In genomic region chr4:137387482-137388058, GRCm38 (mm10) we compare ENCODE assay signal across 9 mouse cellular contexts. TPM values are rescaled to one million over a fixed set of nuclear protein-coding genes. Genes with fewer than 3 reads are reported as not detected.
DNase-seq lines count a peak whose midpoint lies in the region; ATAC-seq and TF ChIP-seq lines count a peak whose summit lies in the region.
"Had no signal": no experiment of that assay in that cellular context is flagged by ENCODE, and none has a peak within 500 bp of the region (broad histone marks: within the 10 kb centered on the region; RNA-seq: fewer than 3 reads in every experiment).

No protein-coding gene starts in this region.

- H3K4me3 ChIP-seq in kidney, postnatal 0 days (replicated peaks; ENCODE audit: low read depth, low read length): peak overlapping the region; percentile 88
- H3K4me3 ChIP-seq in embryonic facial prominence, embryonic 11.5 days (ENCODE audit: low read depth, low read length): peak overlapping the region; percentile 76
- H3K4me3 ChIP-seq in limb, embryonic 11.5 days (ENCODE audit: low read depth, low read length): peak overlapping the region; percentile 84
- peak overlapping the region; percentile 76 for H3K4me3 ChIP-seq in neural tube, embryonic 13.5 days

- 0 out of 2 replicates have a peak, but pooled peaks cover 8% of the 10 kb centered on the region for H3K4me1 ChIP-seq in kidney, postnatal 0 days (replicated peaks; ENCODE audit: insufficient read depth, low read length)
- no peaks in the 10 kb centered on the region for H3K4me1 ChIP-seq in embryonic facial prominence, embryonic 11.5 days (ENCODE audit: control insufficient read depth, insufficient read depth, low read length)
- peaks cover 4% of the 10 kb centered on the region; the same call in 1 of the 2 replicates for H3K4me1 ChIP-seq in limb, embryonic 11.5 days (ENCODE audit: control insufficient read depth, insufficient read depth, low read length)
- H3K4me1 ChIP-seq in neural tube, embryonic 13.5 days (replicated peaks): peaks cover 19% of the 10 kb centered on the region

- H3K27ac ChIP-seq in kidney, postnatal 0 days: peak overlapping the region; percentile 97
- H3K27ac ChIP-seq in embryonic facial prominence, embryonic 11.5 days (replicated peaks; ENCODE audit: low read depth, low read length): peak overlapping the region; percentile 87
- peak overlapping the region; percentile 88 for H3K27ac ChIP-seq in limb, embryonic 11.5 days (replicated peaks; ENCODE audit: low read depth, low read length)
- H3K27ac ChIP-seq in neural tube, embryonic 13.5 days (replicated peaks): peak overlapping the region; percentile 89

- H3K4me2 ChIP-seq in kidney, postnatal 0 days (ENCODE audit: low read length): peak overlapping the region; percentile 88
- H3K4me2 ChIP-seq in embryonic facial prominence, embryonic 11.5 days (ENCODE audit: low read depth, low read length): peak overlapping the region; percentile 56
- peak overlapping the region; percentile 80 for H3K4me2 ChIP-seq in limb, embryonic 11.5 days (ENCODE audit: low read depth, severe bottlenecking)
- H3K4me2 ChIP-seq in neural tube, embryonic 13.5 days: peak overlapping the region; percentile 87

- H3K9me3 ChIP-seq in kidney, postnatal 0 days (replicated peaks; ENCODE audit: low read length): no peaks in the 10 kb centered on the region
- no peaks in the 10 kb centered on the region for H3K9me3 ChIP-seq in embryonic facial prominence, embryonic 11.5 days (replicated peaks; ENCODE audit: control insufficient read depth, low read length)
- H3K9me3 ChIP-seq in limb, embryonic 11.5 days (ENCODE audit: control insufficient read depth, low read length): no peaks in the 10 kb centered on the region
- H3K9me3 ChIP-seq in neural tube, embryonic 13.5 days: no peaks in the 10 kb centered on the region

- H3K27me3 ChIP-seq in kidney, postnatal 0 days (ENCODE audit: insufficient read depth, low read length): no peaks in the 10 kb centered on the region
- H3K27me3 ChIP-seq in embryonic facial prominence, embryonic 11.5 days (ENCODE audit: control insufficient read depth, insufficient read depth, low read length): no peaks in the 10 kb centered on the region
- H3K27me3 ChIP-seq in limb, embryonic 11.5 days (ENCODE audit: control insufficient read depth, insufficient read depth, low read length): no peaks in the 10 kb centered on the region
- no peaks in the 10 kb centered on the region for H3K27me3 ChIP-seq in neural tube, embryonic 13.5 days

- no peak for ATAC-seq in kidney, postnatal 0 days (replicated peaks; ENCODE audit: low FRiP score, low read depth)
- ATAC-seq in embryonic facial prominence, embryonic 11.5 days (replicated peaks; ENCODE audit: insufficient number of reproducible peaks, low FRiP score, low TSS enrichment, low read depth): no peak
- ATAC-seq in limb, embryonic 11.5 days (ENCODE audit: insufficient number of reproducible peaks, low FRiP score, low TSS enrichment, low read depth): no peak
- peak; percentile 75; the same call in 1 of the 2 replicates for ATAC-seq in neural tube, embryonic 13.5 days (ENCODE audit: low read depth)

- 0 out of 2 replicates have a peak, but pooled peaks have one; percentile 1 for TF ChIP-seq CTCF in kidney, postnatal 0 days (IDR thresholded peaks at IDR 0.05; ENCODE audit: low read depth)

- no peak for DNase-seq in kidney, postnatal 0 days (ENCODE audit: low spot score)
- no peak for DNase-seq in kidney, postnatal 25 days
- peak; percentile 22 for DNase-seq in embryonic facial prominence, embryonic 11.5 days (ENCODE audit: low spot score)
- DNase-seq in limb, embryonic 11.5 days (ENCODE audit: low spot score): no peak
- DNase-seq in gastrocnemius, postnatal 10 days: no peak
- DNase-seq in adrenal gland, adult 8-10 months: no peak
- no peak for DNase-seq in gastrocnemius, postnatal 25 days

- no peaks in the 10 kb centered on the region for H3K36me3 ChIP-seq in kidney, postnatal 0 days (ENCODE audit: insufficient read depth, low read length)
- H3K36me3 ChIP-seq in embryonic facial prominence, embryonic 11.5 days (replicated peaks; ENCODE audit: control insufficient read depth, insufficient read depth, low read depth, low read length): no peaks in the 10 kb centered on the region
- H3K36me3 ChIP-seq in limb, embryonic 11.5 days (ENCODE audit: control insufficient read depth, insufficient read depth, low read length): no peaks in the 10 kb centered on the region
- H3K36me3 ChIP-seq in neural tube, embryonic 13.5 days: no peaks in the 10 kb centered on the region

- WGBS in kidney, postnatal 0 days: under 1% methylated on average over 20 of the region's 20 CpGs
- under 1% methylated on average over 20 of the region's 20 CpGs for WGBS in embryonic facial prominence, embryonic 11.5 days
- WGBS in limb, embryonic 11.5 days: 2% methylated on average over 20 of the region's 20 CpGs
- under 1% methylated on average over 20 of the region's 20 CpGs for WGBS in neural tube, embryonic 13.5 days

- H3K9ac ChIP-seq in kidney, postnatal 0 days (ENCODE audit: low read depth, low read length): peak overlapping the region; percentile 81
- peak overlapping the region; percentile 84 for H3K9ac ChIP-seq in embryonic facial prominence, embryonic 11.5 days (replicated peaks; ENCODE audit: low read length)
- peak overlapping the region; percentile 91 for H3K9ac ChIP-seq in limb, embryonic 11.5 days (ENCODE audit: low read length)
- H3K9ac ChIP-seq in neural tube, embryonic 13.5 days: peak overlapping the region; percentile 80

RNA-seq across cellular contexts. Expression of gene Cela3a, which starts 22.0 kb away (rescaled TPM):
- not detected in 2 replicates for polyA plus RNA-seq in kidney, postnatal 0 days (2015; fragmentation: Nextera tagmentation; extraction: Ambion mirVana)
- not detected in 2 replicates for polyA plus RNA-seq in embryonic facial prominence, embryonic 11.5 days (2014; fragmentation: Nextera tagmentation; extraction: Ambion mirVana)
- not detected in 2 replicates for polyA plus RNA-seq in limb, embryonic 11.5 days (2014; fragmentation: Nextera tagmentation; extraction: Ambion mirVana)
- polyA plus RNA-seq in neural tube, embryonic 13.5 days (2015; fragmentation: Nextera tagmentation; extraction: Ambion mirVana): not detected in 2 replicates
- not detected for total RNA-seq in gastrocnemius, postnatal 10 days (2021)
- total RNA-seq in adrenal gland, adult 8-10 months (2022): not detected
- total RNA-seq in gastrocnemius, postnatal 25 days (2021): not detected
- polyA plus RNA-seq: brain, embryonic 14.5 days had no signal

RNA-seq across cellular contexts. Expression of gene Cdc42, which starts 30.1 kb away (rescaled TPM):
- polyA plus RNA-seq in kidney, postnatal 0 days (2015; fragmentation: Nextera tagmentation; extraction: Ambion mirVana): 592 and 644 TPM in 2 replicates
- 772 and 781 TPM in 2 replicates for polyA plus RNA-seq in embryonic facial prominence, embryonic 11.5 days (2014; fragmentation: Nextera tagmentation; extraction: Ambion mirVana)
- polyA plus RNA-seq in limb, embryonic 11.5 days (2014; fragmentation: Nextera tagmentation; extraction: Ambion mirVana): 620 and 621 TPM in 2 replicates
- polyA plus RNA-seq in neural tube, embryonic 13.5 days (2015; fragmentation: Nextera tagmentation; extraction: Ambion mirVana): 869 and 879 TPM in 2 replicates
- 100 to 1,000 TPM; 256 to 266 TPM for total RNA-seq in gastrocnemius, postnatal 10 days (2021)
- 100 to 1,000 TPM; 385 to 468 (median 412) TPM for total RNA-seq in adrenal gland, adult 8-10 months (2022)
- 100 to 1,000 TPM; 159 to 174 TPM for total RNA-seq in gastrocnemius, postnatal 25 days (2021)

RNA-seq across cellular contexts. Expression of gene Cela3b, which starts 42.8 kb away (rescaled TPM):
- polyA plus RNA-seq in kidney, postnatal 0 days (2015; fragmentation: Nextera tagmentation; extraction: Ambion mirVana): not detected in 2 replicates
- not detected in 2 replicates for polyA plus RNA-seq in embryonic facial prominence, embryonic 11.5 days (2014; fragmentation: Nextera tagmentation; extraction: Ambion mirVana)
- not detected in 2 replicates for polyA plus RNA-seq in limb, embryonic 11.5 days (2014; fragmentation: Nextera tagmentation; extraction: Ambion mirVana)
- polyA plus RNA-seq in neural tube, embryonic 13.5 days (2015; fragmentation: Nextera tagmentation; extraction: Ambion mirVana): not detected in 2 replicates
- total RNA-seq in gastrocnemius, postnatal 10 days (2021): not detected
- under 1 TPM in 1 of 4 experiments, not detected in 3; 0.42 TPM for total RNA-seq in adrenal gland, adult 8-10 months (2022)
- total RNA-seq in gastrocnemius, postnatal 25 days (2021): not detected
- polyA plus RNA-seq: brain, embryonic 14.5 days had no signal
